Mouse (Mus musculus) lung, postnatal 0 days (tissue): Measurements from ENCODE around the gene Adrm1. TPM values are rescaled to one million over a fixed set of nuclear protein-coding genes. Genes with fewer than 3 reads are reported as not detected.

Experiments
- ATAC-seq: fragments of 200-750 bp; cut with Nextera tagmentation; 2 replicates; pipeline ENCODE4 v1.8.0; 2017; ENCODE audit warnings: moderate library complexity
- DNase-seq: peaks from one replicate; pipeline ENCODE4 v3.0.0-alpha.2; 2016; ENCODE audit warnings: low spot score
- H3K27ac ChIP-seq: fragments of 300-500 bp; sonication (generic); 2 replicates; pipeline ENCODE4 v1.5.1; 2014; ENCODE audit warnings: antibody characterized with exemption, mild to moderate bottlenecking, low read length, mixed read lengths
- H3K27me3 ChIP-seq: fragments of 300-500 bp; sonication (generic); replicated peaks from 2 replicates; pipeline ENCODE4 v1.6.1; 2014; ENCODE audit warnings: low read length, mixed read lengths; ENCODE audit not compliant: insufficient read depth
- H3K36me3 ChIP-seq: fragments of 300-500 bp; sonication (generic); 2 replicates; pipeline ENCODE4 v1.6.1; 2014; ENCODE audit warnings: low read length, mixed read lengths; ENCODE audit not compliant: insufficient read depth
- H3K4me1 ChIP-seq: fragments of 300-500 bp; sonication (generic); 2 replicates; pipeline ENCODE4 v1.6.1; 2014; ENCODE audit warnings: antibody characterized with exemption, low read depth, low read length, mixed read lengths; ENCODE audit not compliant: insufficient read depth
- H3K4me2 ChIP-seq: fragments of 300-500 bp; sonication (generic); replicated peaks from 2 replicates; pipeline ENCODE4 v1.6.1; 2014; ENCODE audit warnings: low read depth, mild to moderate bottlenecking, low read length, moderate library complexity, mixed read lengths
- H3K4me3 ChIP-seq: fragments of 300-500 bp; sonication (generic); 2 replicates; pipeline ENCODE4 v1.5.1; 2014; ENCODE audit warnings: low read depth, low read length
- H3K9ac ChIP-seq: fragments of 300-500 bp; sonication (generic); replicated peaks from 2 replicates; pipeline ENCODE4 v1.6.1; 2014; ENCODE audit warnings: low read depth, mild to moderate bottlenecking
- H3K9me3 ChIP-seq: fragments of 300-500 bp; sonication (generic); 2 replicates; pipeline ENCODE4 v1.6.1; 2016; ENCODE audit warnings: low read length, mixed read lengths
- CTCF ChIP-seq: IDR thresholded peaks from 2 replicates; pipeline ENCODE4 v1.5.1; 2016; ENCODE audit warnings: antibody characterized with exemption, mild to moderate bottlenecking
- EP300 ChIP-seq: IDR thresholded peaks from 2 replicates; pipeline ENCODE4 v1.6.1; 2016; ENCODE audit warnings: antibody characterized with exemption, mild to moderate bottlenecking, control low read depth
- WGBS: fragments of 180-500 bp; shearing (Covaris S2); extraction: QIAGEN DNeasy Blood & Tissue Kit; methylation state at CpG from one replicate; pipeline ENCODE4 v1.1.7; 2014; 5-methylcytosine and 5-hydroxymethylcytosine counted together
- polyA plus RNA-seq: library from polyadenylated mRNA; unstranded; fragments of >200 nt; fragmentation: Nextera tagmentation; extraction: Ambion mirVana; gene quantifications from 2 replicates; pipeline ENCODE4 v1.2.1, GENCODE M21; 2015

The Adrm1 gene
- polyA plus RNA-seq, 1 experiment from 2014 or later = 136 TPM

- WGBS = 73% methylated on average over 5 of the region's 5 CpGs
- peaks cover 30% of the 10 kb centered on the region for H3K36me3 ChIP-seq
- no peak overlapping the region for H3K27ac ChIP-seq
Measured at GRCm38 (mm10) chr2:180174121-180174520, 2.8 kb downstream of the Adrm1 start.

GRCm38 (mm10) chr2:180175725-180176124, 4.4 kb downstream of the Adrm1 start:
- DNase-seq = no peak

More at GRCm38 (mm10) chr2:180174121-180174520, 2.8 kb downstream of the Adrm1 start:
- Histone ChIP-seq H3K4me1 (peaks cover 7% of the 10 kb centered on the region; the same call in 1 of the 2 replicates), H3K9ac (no peak overlapping the region), H3K27me3 (no peaks in the 10 kb centered on the region), H3K4me2 (no peak overlapping the region), H3K4me3 (no peak overlapping the region), H3K9me3 (no peaks in the 10 kb centered on the region)
- ATAC-seq (no peak), DNase-seq (peak; percentile 20)
- TF ChIP-seq CTCF = no peak
- no peak for TF ChIP-seq EP300

GRCm38 (mm10) chr2:180181542-180181941, 10.3 kb downstream of the Adrm1 start:
- H3K27ac ChIP-seq = no peak overlapping the region
- TF ChIP-seq CTCF = no peak
- no peak for TF ChIP-seq EP300
- H3K4me1 ChIP-seq = no peaks in the 10 kb centered on the region
- H3K4me2 ChIP-seq = no peak overlapping the region
- WGBS = 72% methylated on average over 9 of the region's 9 CpGs
- no peaks in the 10 kb centered on the region for H3K27me3 ChIP-seq
- ATAC-seq (no peak), DNase-seq (no peak)
- no peak overlapping the region for H3K9ac ChIP-seq
- no peaks in the 10 kb centered on the region for H3K9me3 ChIP-seq
- H3K4me3 ChIP-seq = no peak overlapping the region
- peaks cover 64% of the 10 kb centered on the region for H3K36me3 ChIP-seq

More at GRCm38 (mm10) chr2:180175725-180176124, 4.4 kb downstream of the Adrm1 start:
- Histone ChIP-seq H3K27ac (no peak overlapping the region), H3K4me3 (no peak overlapping the region), H3K9me3 (no peaks in the 10 kb centered on the region), H3K4me1 (peaks cover 7% of the 10 kb centered on the region; the same call in 1 of the 2 replicates), H3K9ac (no peak overlapping the region), H3K36me3 (peaks cover 44% of the 10 kb centered on the region), H3K4me2 (no peak overlapping the region), H3K27me3 (no peaks in the 10 kb centered on the region)
- WGBS = 78% methylated on average over 7 of the region's 7 CpGs
- TF ChIP-seq EP300 (no peak), CTCF (no peak)
- ATAC-seq = no peak

- WGBS = 86% methylated on average over 24 of the region's 24 CpGs
- H3K27ac ChIP-seq = no peak overlapping the region
- peaks cover 69% of the 10 kb centered on the region for H3K36me3 ChIP-seq
- DNase-seq (no peak), ATAC-seq (no peak)
- no peaks in the 10 kb centered on the region for H3K4me1 ChIP-seq
- H3K9me3 ChIP-seq = no peaks in the 10 kb centered on the region
- no peak overlapping the region for H3K9ac ChIP-seq
- no peaks in the 10 kb centered on the region for H3K27me3 ChIP-seq
- TF ChIP-seq CTCF (no peak), EP300 (no peak)
- no peak overlapping the region for H3K4me3 ChIP-seq
- H3K4me2 ChIP-seq = no peak overlapping the region
Measured at GRCm38 (mm10) chr2:180184011-180184751, 12.9 kb downstream of the Adrm1 start.

- Histone ChIP-seq H3K27ac (no peak overlapping the region), H3K4me1 (no peaks in the 10 kb centered on the region), H3K4me3 (no peak overlapping the region), H3K27me3 (no peaks in the 10 kb centered on the region), H3K4me2 (no peak overlapping the region), H3K9ac (no peak overlapping the region), H3K36me3 (peaks cover 67% of the 10 kb centered on the region), H3K9me3 (no peaks in the 10 kb centered on the region)
- WGBS = 69% methylated on average over 6 of the region's 6 CpGs
- DNase-seq = no peak
- no peak for ATAC-seq
- no peak for TF ChIP-seq EP300
- peak; percentile 29 for TF ChIP-seq CTCF
Measured at GRCm38 (mm10) chr2:180184752-180185109, 13.4 kb downstream of the Adrm1 start.

- Histone ChIP-seq H3K4me2 (no peak overlapping the region), H3K4me3 (no peak overlapping the region), H3K9me3 (no peaks in the 10 kb centered on the region), H3K36me3 (peaks cover 61% of the 10 kb centered on the region), H3K27ac (no peak overlapping the region), H3K4me1 (no peaks in the 10 kb centered on the region), H3K9ac (no peak overlapping the region), H3K27me3 (no peaks in the 10 kb centered on the region)
- DNase-seq (no peak), ATAC-seq (no peak)
- no peak for TF ChIP-seq CTCF
- TF ChIP-seq EP300 = no peak
- WGBS = 90% methylated on average over 14 of the region's 14 CpGs
Measured at GRCm38 (mm10) chr2:180185686-180186085, 14.4 kb downstream of the Adrm1 start.
